Mouse (Mus musculus) liver, postnatal 0 days (tissue): Measurements from ENCODE around the gene Sp100.

Experiments
- CTCF ChIP-seq: sonication (generic); IDR thresholded peaks from 2 replicates; pipeline ENCODE4 v1.5.1; 2016; ENCODE audit warnings: antibody characterized with exemption, low read depth
- EP300 ChIP-seq: IDR thresholded peaks from 2 replicates; pipeline ENCODE4 v1.6.1; 2016; ENCODE audit warnings: antibody characterized with exemption, low read depth, mild to moderate bottlenecking

DNA sequence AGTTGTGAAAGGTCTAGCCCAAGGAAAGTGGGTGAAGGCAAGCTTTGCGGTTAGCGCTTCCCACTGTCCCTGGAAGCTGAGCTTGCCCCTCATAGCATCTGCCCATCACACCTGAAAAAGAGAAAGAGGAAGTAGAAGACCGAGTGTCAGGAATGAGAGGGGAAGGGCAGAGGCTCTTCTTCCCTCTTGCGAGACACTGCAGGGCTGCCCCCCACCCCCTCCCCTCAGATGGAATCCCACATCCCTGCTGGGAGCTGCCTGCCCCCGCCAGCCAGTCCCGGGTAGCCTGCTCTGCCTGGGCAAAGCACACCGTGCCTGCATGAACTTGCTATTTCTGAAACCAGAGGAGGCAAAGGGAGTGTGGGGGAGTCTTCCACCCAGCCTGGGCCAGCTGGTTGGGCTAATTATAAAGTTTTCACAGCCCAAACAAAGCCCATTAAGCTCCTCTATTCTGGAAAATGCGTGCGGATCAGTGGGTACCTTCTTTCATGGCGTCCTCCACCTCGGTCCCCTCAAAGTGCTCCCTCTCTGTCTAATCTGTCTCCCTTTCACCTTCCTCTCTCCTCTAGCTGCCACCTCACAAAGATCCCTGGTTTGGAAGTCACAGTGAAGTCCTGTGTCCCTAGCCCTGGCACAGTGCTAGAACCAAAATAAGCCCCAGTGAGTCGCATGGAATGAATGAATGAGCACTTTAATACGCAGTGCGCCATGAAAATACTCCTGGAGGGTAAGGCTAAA, 108.6 kb downstream of the Sp100 start:
- TF ChIP-seq EP300 (no peak), CTCF (no peak)
